Mouse (Mus musculus): ENCODE measurements at regions not wholly inside any gene's neighbourhood (a gene's known extent, or its start where the extent isn't known, plus 50 kb on each side); places are given as distances from the start of the nearest gene placed in this dataset.
"Not testable (repeated sequence)": the region's sequence is repeated elsewhere in the genome, so short reads cannot be mapped to it uniquely, and the experiment has no call there.

- WGBS: 68% methylated on average over 1 of the region's 1 CpGs
- no peaks in the 10 kb centered on the region for H3K9me3 ChIP-seq (ENCODE audit: low read depth, low read length)
- H3K4me2 ChIP-seq: no peak overlapping the region
- no peak overlapping the region for H3K4me3 ChIP-seq (ENCODE audit: low read depth, low read length)
- DNase-seq (no peak), ATAC-seq (ENCODE audit: insufficient read depth) (no peak)
- TF ChIP-seq CTCF (IDR thresholded peaks at IDR 0.05; ENCODE audit: low read depth): no peak
- H3K4me1 ChIP-seq (ENCODE audit: insufficient read depth): no peaks in the 10 kb centered on the region
- H3K27me3 ChIP-seq (ENCODE audit: insufficient read depth, low read length): no peaks in the 10 kb centered on the region
- H3K9ac ChIP-seq: no peak overlapping the region
- no peaks in the 10 kb centered on the region for H3K36me3 ChIP-seq (ENCODE audit: insufficient read depth)
- H3K27ac ChIP-seq (ENCODE audit: low read depth): no peak overlapping the region
These were observed 89.2 kb upstream of the Nxpe4 start for GRCm38 (mm10) chr9:48072592-48072991.

GRCm38 (mm10) chr9:48073096-48073495 is 88.7 kb upstream of the Nxpe4 start:
- no peaks in the 10 kb centered on the region for H3K9me3 ChIP-seq (ENCODE audit: low read depth, low read length)
- H3K27me3 ChIP-seq (ENCODE audit: insufficient read depth, low read length): no peaks in the 10 kb centered on the region
- WGBS: 67% methylated on average over 2 of the region's 2 CpGs
- no peak overlapping the region for H3K27ac ChIP-seq (ENCODE audit: low read depth)
- no peak overlapping the region for H3K4me3 ChIP-seq (ENCODE audit: low read depth, low read length)
- DNase-seq (no peak), ATAC-seq (ENCODE audit: insufficient read depth) (no peak)
- no peaks in the 10 kb centered on the region for H3K4me1 ChIP-seq (ENCODE audit: insufficient read depth)
- H3K4me2 ChIP-seq: no peak overlapping the region
- no peaks in the 10 kb centered on the region for H3K36me3 ChIP-seq (ENCODE audit: insufficient read depth)
- TF ChIP-seq CTCF (IDR thresholded peaks at IDR 0.05; ENCODE audit: low read depth): no peak
- no peak overlapping the region for H3K9ac ChIP-seq

DNA sequence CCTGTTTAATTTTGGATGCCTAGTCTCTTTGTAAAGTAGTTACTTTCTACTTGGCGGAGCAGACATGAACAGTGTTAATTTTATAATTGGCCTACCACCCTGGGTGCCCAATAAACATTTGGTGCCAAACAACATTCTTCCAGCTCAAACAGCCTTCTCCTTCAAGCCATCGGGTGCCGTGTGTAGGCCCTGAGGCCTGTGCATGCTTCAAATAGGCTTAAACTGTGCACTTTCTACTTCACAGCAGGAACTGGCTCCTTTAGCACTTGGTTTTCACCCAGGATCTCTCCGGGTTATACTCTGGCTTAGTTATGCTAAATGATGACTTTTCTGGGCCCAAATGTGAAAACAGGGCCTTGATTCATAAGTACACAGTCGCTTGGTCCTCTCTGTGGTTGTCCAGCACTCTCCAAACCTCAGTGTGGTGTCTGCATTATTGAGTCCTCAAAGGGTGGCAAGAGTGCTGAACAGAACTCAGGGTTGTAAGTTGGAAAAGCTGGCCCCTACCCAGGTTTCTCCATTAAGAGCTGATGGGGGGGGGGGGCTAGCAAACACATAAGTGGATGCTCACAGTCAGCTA is 86.1 kb upstream of the Nxpe4 start:
- Histone ChIP-seq H3K9me3 (ENCODE audit: low read depth, low read length) (no peaks in the 10 kb centered on the region), H3K27ac (ENCODE audit: low read depth) (no peak overlapping the region), H3K4me2 (no peak overlapping the region), H3K27me3 (ENCODE audit: insufficient read depth, low read length) (no peaks in the 10 kb centered on the region), H3K9ac (no peak overlapping the region), H3K4me3 (ENCODE audit: low read depth, low read length) (no peak overlapping the region), H3K36me3 (ENCODE audit: insufficient read depth) (no peaks in the 10 kb centered on the region), H3K4me1 (ENCODE audit: insufficient read depth) (no peaks in the 10 kb centered on the region)
- DNase-seq: no peak
- no peak for TF ChIP-seq CTCF (IDR thresholded peaks at IDR 0.05; ENCODE audit: low read depth)
- 77% methylated on average over 5 of the region's 5 CpGs for WGBS
- ATAC-seq (ENCODE audit: insufficient read depth): no peak

- 70% methylated on average over 6 of the region's 6 CpGs for WGBS
- H3K27ac ChIP-seq (ENCODE audit: low read depth): no peak overlapping the region
- H3K9me3 ChIP-seq (ENCODE audit: low read depth, low read length): no peaks in the 10 kb centered on the region
- H3K4me1 ChIP-seq (ENCODE audit: insufficient read depth): 0 out of 2 replicates have a peak, but pooled peaks cover 4% of the 10 kb centered on the region
- no peak overlapping the region for H3K4me3 ChIP-seq (ENCODE audit: low read depth, low read length)
- no peaks in the 10 kb centered on the region for H3K36me3 ChIP-seq (ENCODE audit: insufficient read depth)
- H3K27me3 ChIP-seq (ENCODE audit: insufficient read depth, low read length): no peaks in the 10 kb centered on the region
- DNase-seq: no peak
- TF ChIP-seq CTCF (IDR thresholded peaks at IDR 0.05; ENCODE audit: low read depth): no peak
- H3K9ac ChIP-seq: no peak overlapping the region
- H3K4me2 ChIP-seq: no peak overlapping the region
- ATAC-seq (ENCODE audit: insufficient read depth): no peak
These were observed 79.4 kb upstream of the Nxpe4 start for GRCm38 (mm10) chr9:48082461-48082860.

DNA sequence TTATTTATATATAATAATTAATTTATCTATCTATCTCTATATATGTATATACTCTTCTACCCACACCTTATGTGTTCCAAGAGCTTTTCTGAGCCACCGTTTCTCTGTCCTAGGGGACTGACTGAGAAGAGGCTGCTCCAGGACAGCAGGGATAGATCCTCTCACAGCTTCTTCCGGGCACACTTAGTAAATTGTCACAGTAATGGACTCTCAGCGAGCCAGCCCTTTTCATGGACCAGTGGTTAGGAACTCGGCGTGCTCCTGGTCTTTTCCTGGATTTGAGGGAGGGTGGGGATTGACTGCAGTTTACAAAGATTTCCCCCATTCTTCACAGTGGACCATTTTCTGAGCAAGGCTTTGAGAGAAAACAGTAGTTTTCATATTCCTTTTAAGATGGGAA is 77.6 kb upstream of the Nxpe4 start:
- H3K27ac ChIP-seq (ENCODE audit: low read depth); H3K4me3 ChIP-seq (ENCODE audit: low read depth, low read length); H3K9ac ChIP-seq; H3K36me3 ChIP-seq (ENCODE audit: insufficient read depth); H3K27me3 ChIP-seq (ENCODE audit: insufficient read depth, low read length); ATAC-seq (ENCODE audit: insufficient read depth); H3K4me1 ChIP-seq (ENCODE audit: insufficient read depth); H3K4me2 ChIP-seq; H3K9me3 ChIP-seq (ENCODE audit: low read depth, low read length): not testable (repeated sequence)
- 40% methylated on average over 5 of the region's 5 CpGs for WGBS
- peak; percentile 44 for DNase-seq

- no peak for TF ChIP-seq CTCF (IDR thresholded peaks at IDR 0.05; ENCODE audit: low read depth)
- DNase-seq (peak; percentile 44), ATAC-seq (ENCODE audit: insufficient read depth) (no peak)
- no peaks in the 10 kb centered on the region for H3K4me1 ChIP-seq (ENCODE audit: insufficient read depth)
- no peaks in the 10 kb centered on the region for H3K36me3 ChIP-seq (ENCODE audit: insufficient read depth)
- no peak overlapping the region for H3K27ac ChIP-seq (ENCODE audit: low read depth)
- WGBS: 86% methylated on average over 5 of the region's 5 CpGs
- no peaks in the 10 kb centered on the region for H3K27me3 ChIP-seq (ENCODE audit: insufficient read depth, low read length)
- no peak overlapping the region for H3K9ac ChIP-seq
- no peak overlapping the region for H3K4me3 ChIP-seq (ENCODE audit: low read depth, low read length)
- no peak overlapping the region for H3K4me2 ChIP-seq
- H3K9me3 ChIP-seq (ENCODE audit: low read depth, low read length): no peaks in the 10 kb centered on the region
These were observed 72.2 kb upstream of the Nxpe4 start for GRCm38 (mm10) chr9:48089661-48090060.

DNA sequence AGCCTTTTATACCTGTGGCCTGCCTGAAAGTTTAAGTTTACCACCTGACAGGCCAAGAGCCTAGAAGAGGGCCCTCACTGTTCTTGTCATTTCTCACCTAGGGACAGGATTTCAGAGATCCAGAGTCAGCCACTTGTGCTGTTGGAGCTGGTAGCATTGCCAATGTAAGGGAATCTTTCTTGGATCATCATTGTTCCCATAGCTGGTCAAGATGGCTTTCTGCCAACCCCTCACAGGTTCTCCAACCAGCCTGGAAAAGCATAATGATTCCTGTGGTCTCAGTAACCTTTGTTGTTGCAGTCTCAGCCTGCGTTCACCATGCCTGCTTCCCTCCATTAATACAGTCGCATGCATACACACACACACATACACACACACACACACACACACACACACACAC is 67.1 kb upstream of the Nxpe4 start:
- WGBS: 87% methylated on average over 2 of the region's 2 CpGs
- Histone ChIP-seq H3K4me1 (ENCODE audit: insufficient read depth) (no peaks in the 10 kb centered on the region), H3K4me3 (ENCODE audit: low read depth, low read length) (no peak overlapping the region), H3K27ac (ENCODE audit: low read depth) (no peak overlapping the region), H3K27me3 (ENCODE audit: insufficient read depth, low read length) (no peaks in the 10 kb centered on the region), H3K4me2 (no peak overlapping the region), H3K9me3 (ENCODE audit: low read depth, low read length) (no peaks in the 10 kb centered on the region), H3K9ac (no peak overlapping the region), H3K36me3 (ENCODE audit: insufficient read depth) (no peaks in the 10 kb centered on the region)
- no peak for TF ChIP-seq CTCF (IDR thresholded peaks at IDR 0.05; ENCODE audit: low read depth)
- DNase-seq: no peak
- no peak for ATAC-seq (ENCODE audit: insufficient read depth)

GRCm38 (mm10) chr9:48099846-48100245 is 62.0 kb upstream of the Nxpe4 start:
- 30% methylated on average over 4 of the region's 4 CpGs for WGBS
- no peak for ATAC-seq (ENCODE audit: insufficient read depth)
- Histone ChIP-seq H3K27me3 (ENCODE audit: insufficient read depth, low read length) (no peaks in the 10 kb centered on the region), H3K4me3 (ENCODE audit: low read depth, low read length) (no peak overlapping the region), H3K9ac (no peak overlapping the region), H3K9me3 (ENCODE audit: low read depth, low read length) (no peaks in the 10 kb centered on the region), H3K4me2 (no peak overlapping the region), H3K36me3 (ENCODE audit: insufficient read depth) (no peaks in the 10 kb centered on the region), H3K4me1 (ENCODE audit: insufficient read depth) (no peaks in the 10 kb centered on the region), H3K27ac (ENCODE audit: low read depth) (no peak overlapping the region)
- no peak for TF ChIP-seq CTCF (IDR thresholded peaks at IDR 0.05; ENCODE audit: low read depth)
- no peak for DNase-seq
